Mouse (Mus musculus) adrenal gland, adult 2 months (tissue): ENCODE results near the gene Cep295nl. TPM values are rescaled to one million over a fixed set of nuclear protein-coding genes. Genes with fewer than 3 reads are reported as not detected.

ENCODE experiments used
- polyA plus RNA-seq: library from polyadenylated mRNA; depleted of rRNA; stranded (reverse); fragments of >200 nt; gene quantifications from 2 replicates; pipeline ENCODE4 v1.2.3, GENCODE M21; 2012; rRNA removed
- total RNA-seq, 2 experiments: library from RNA; stranded (reverse); gene quantifications; 2 replicates each; pipeline ENCODE4 v1.2.3; 2021

The Cep295nl gene
- total and polyA plus RNA-seq, 3 experiments, result 0.46 to 0.93 TPM; not detected in 1

Other genes with a start within 250 kb of the Cep295nl start
- under 1 TPM; 0.03 to 0.12 TPM for gene Dnah17, start 211.9 kb downstream of the Cep295nl start, total RNA-seq
- gene Dnah17, start 211.9 kb downstream of the Cep295nl start, polyA plus RNA-seq, result under 0.01 and 0.12 TPM in 2 replicates
- gene Cyth1, start 93.9 kb downstream of the Cep295nl start, total RNA-seq, result 10 to 100 TPM; 28.9 to 34.0 TPM
- 13.8 and 16.1 TPM in 2 replicates for gene Cyth1, start 93.9 kb downstream of the Cep295nl start, polyA plus RNA-seq
- gene Usp36, start 52.3 kb downstream of the Cep295nl start, total RNA-seq, result 10 to 100 TPM; 18.7 to 26.2 TPM
- gene Usp36, start 52.3 kb downstream of the Cep295nl start, polyA plus RNA-seq, result 21.4 and 22.4 TPM in 2 replicates
- 100 to 1,000 TPM in 1 of 2 experiments, 10 to 100 TPM in 1; 89.7 to 198 TPM for gene Timp2, start 13.2 kb upstream of the Cep295nl start, total RNA-seq
- 79.4 and 126 TPM in 2 replicates for gene Timp2, start 13.2 kb upstream of the Cep295nl start, polyA plus RNA-seq
- gene Lgals3bp, start 59.6 kb upstream of the Cep295nl start, total RNA-seq, result 100 to 1,000 TPM in 1 of 2 experiments, 10 to 100 TPM in 1; 92.7 to 160 TPM
- 336 and 430 TPM in 2 replicates for gene Lgals3bp, start 59.6 kb upstream of the Cep295nl start, polyA plus RNA-seq
- gene Cant1, start 76.6 kb upstream of the Cep295nl start, total RNA-seq, result 10 to 100 TPM; 28.8 to 35.6 TPM
- gene Cant1, start 76.6 kb upstream of the Cep295nl start, polyA plus RNA-seq, result 59.5 and 66.8 TPM in 2 replicates
- gene C1qtnf1, start 85.7 kb upstream of the Cep295nl start, total RNA-seq, result 10 to 100 TPM; 14.8 to 24.8 TPM
- 14.6 and 17.9 TPM in 2 replicates for gene C1qtnf1, start 85.7 kb upstream of the Cep295nl start, polyA plus RNA-seq
- 10 to 100 TPM; 10.1 to 17.1 TPM for gene Engase, start 134.3 kb upstream of the Cep295nl start, total RNA-seq
- gene Engase, start 134.3 kb upstream of the Cep295nl start, polyA plus RNA-seq, result 26.4 and 40.6 TPM in 2 replicates